Comparison of ENCODE assay signal across 1 mouse cellular context in genomic region chr14:16325208-16325607, GRCm38 (mm10).
TF ChIP-seq lines count a peak whose summit lies in the region.

No protein-coding gene starts in this region.

TF ChIP-seq in MEL, 35 proteins besides CTCF, POLR2A, EP300 and RAD21 (continued from another document):
- no peak for TF ChIP-seq TAL1 (IDR thresholded peaks at IDR 0.05; ENCODE audit: low read length)
- TF ChIP-seq GATA1 (IDR thresholded peaks at IDR 0.05; ENCODE audit: low read depth, low read length): no peak
TF ChIP-seq in MEL: peak in this region for 0.
